Mouse (Mus musculus) brain, embryonic 14.5 days (tissue): ENCODE results near the gene Spo11. TPM values are rescaled to one million over a fixed set of nuclear protein-coding genes. Genes with fewer than 3 reads are reported as not detected.

Experiments
- DNase-seq: peaks from one replicate; pipeline ENCODE4 v3.0.0-alpha.2; 2011; ENCODE audit warnings: low read depth
- CTCF ChIP-seq: fragments of 200-500 bp; IDR thresholded peaks from 2 replicates; pipeline ENCODE4 v1.5.1; 2012; ENCODE audit warnings: inconsistent platforms, mild to moderate bottlenecking, moderate library complexity, borderline replicate concordance; ENCODE audit not compliant: insufficient read depth, insufficient read length; ENCODE audit errors: extremely low read depth
- POLR2A ChIP-seq: fragments of 200-500 bp; IDR thresholded peaks from 2 replicates; pipeline ENCODE4 v1.6.1; 2012; ENCODE audit warnings: mild to moderate bottlenecking, inconsistent platforms, borderline replicate concordance; ENCODE audit not compliant: poor library complexity, insufficient read depth, insufficient read length, severe bottlenecking; ENCODE audit errors: extremely low read depth
- polyA plus RNA-seq: library from polyadenylated mRNA; depleted of rRNA; stranded (reverse); fragments of >200 nt; gene quantifications from 2 replicates; pipeline ENCODE4 v1.2.3, GENCODE M21; 2012; rRNA removed

The Spo11 gene
- polyA plus RNA-seq, 1 experiment, result 1.6 TPM

GRCm38 (mm10) chr2:173041242-173041641, 63.7 kb downstream of the Spo11 start:
- no peak for DNase-seq
- TF ChIP-seq POLR2A (no peak), CTCF (no peak)

GRCm38 (mm10) chr2:173041893-173042292, 64.4 kb downstream of the Spo11 start:
- TF ChIP-seq POLR2A (no peak), CTCF (no peak)
- no peak for DNase-seq

GRCm38 (mm10) chr2:173042504-173043162, 65.1 kb downstream of the Spo11 start:
- TF ChIP-seq POLR2A (no peak), CTCF (no peak)
- no peak for DNase-seq

Other genes with a start within 250 kb of the Spo11 start
- gene Bmp7, start 37.4 kb upstream of the Spo11 start, polyA plus RNA-seq, result 14.8 and 26.0 TPM in 2 replicates
- gene Rae1, start 22.4 kb downstream of the Spo11 start, polyA plus RNA-seq, result 119 and 147 TPM in 2 replicates
- gene Rbm38, start 42.8 kb downstream of the Spo11 start, polyA plus RNA-seq, result 60.9 and 70.5 TPM in 2 replicates
- gene Ctcfl, start 141.8 kb downstream of the Spo11 start, polyA plus RNA-seq, result not detected in 2 replicates
- gene Pck1, start 175.3 kb downstream of the Spo11 start, polyA plus RNA-seq, result not detected in 2 replicates
- 0.18 and 0.40 TPM in 2 replicates for gene Zbp1, start 241.2 kb downstream of the Spo11 start, polyA plus RNA-seq